Mouse (Mus musculus): ENCODE results near the gene Nat8f1. TPM values are rescaled to one million over a fixed set of nuclear protein-coding genes. Genes with fewer than 3 reads are reported as not detected.
"Not testable (repeated sequence)": the region's sequence is repeated elsewhere in the genome, so short reads cannot be mapped to it uniquely, and the experiment has no call there.

Nat8f1 gene
- polyA plus RNA-seq, 1 experiment from 2014 or later = 7.2 TPM

DNA sequence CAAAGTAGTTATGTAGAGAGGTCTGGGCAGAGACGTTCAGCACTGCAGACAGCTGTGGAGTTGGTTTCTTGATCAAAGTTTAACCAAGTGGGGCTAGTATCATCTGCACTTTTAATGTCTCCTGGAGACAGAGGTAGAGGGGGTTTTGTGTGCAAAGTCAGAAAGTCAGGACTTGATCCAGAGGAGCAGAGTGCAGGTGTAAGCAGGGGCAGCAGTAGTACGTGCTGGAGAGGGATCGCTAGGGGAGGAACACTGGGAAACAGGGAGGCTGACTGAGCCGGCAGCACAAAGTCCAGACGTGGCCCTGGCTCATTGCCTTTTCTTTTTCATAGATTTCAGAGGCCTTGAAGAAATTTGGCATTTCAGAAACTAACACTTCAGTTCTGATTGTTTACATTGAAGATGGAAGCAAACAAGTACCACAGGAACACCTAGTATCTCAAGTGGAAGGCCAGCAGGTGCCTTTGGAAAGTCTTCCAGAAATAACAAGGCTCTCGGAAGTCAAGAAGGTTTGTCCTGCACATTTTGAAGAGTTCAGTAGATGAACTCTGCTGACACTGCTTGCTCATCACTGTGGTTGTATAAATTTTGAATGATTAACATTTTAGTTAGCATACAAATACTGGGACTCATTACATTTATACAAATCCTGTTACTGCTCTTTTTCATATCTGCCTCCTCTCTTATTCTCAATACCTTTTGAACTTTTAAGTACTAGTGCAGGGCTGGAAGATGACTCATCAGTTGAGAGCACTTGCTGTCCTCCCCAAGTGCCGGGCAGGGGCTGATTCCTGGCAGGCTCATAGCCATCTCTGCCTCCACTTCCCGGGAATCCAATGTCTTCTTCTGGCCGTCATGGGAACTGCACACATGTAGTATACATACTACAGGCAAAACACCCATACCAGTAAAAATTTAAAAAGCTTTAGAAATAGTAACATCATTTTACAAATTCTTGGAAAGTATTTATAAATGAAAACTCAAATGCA lies 12.3 kb upstream of the Nat8f1 start:
- Histone ChIP-seq H3K36me3 (peaks cover 68% of the 10 kb centered on the region), H3K27ac (replicated peaks) (no peak overlapping the region), H3K9ac (no peak overlapping the region), H3K4me3 (replicated peaks) (no peak overlapping the region), H3K27me3 (no peaks in the 10 kb centered on the region), H3K9me3 (replicated peaks) (no peaks in the 10 kb centered on the region), H3K4me1 (no peaks in the 10 kb centered on the region), H3K4me2 (replicated peaks) (no peak overlapping the region)
- no peak for ATAC-seq (ENCODE audit: insufficient number of reproducible peaks, low FRiP score, low TSS enrichment, low read depth)
- 91% methylated on average over 9 of the region's 9 CpGs for WGBS

DNA sequence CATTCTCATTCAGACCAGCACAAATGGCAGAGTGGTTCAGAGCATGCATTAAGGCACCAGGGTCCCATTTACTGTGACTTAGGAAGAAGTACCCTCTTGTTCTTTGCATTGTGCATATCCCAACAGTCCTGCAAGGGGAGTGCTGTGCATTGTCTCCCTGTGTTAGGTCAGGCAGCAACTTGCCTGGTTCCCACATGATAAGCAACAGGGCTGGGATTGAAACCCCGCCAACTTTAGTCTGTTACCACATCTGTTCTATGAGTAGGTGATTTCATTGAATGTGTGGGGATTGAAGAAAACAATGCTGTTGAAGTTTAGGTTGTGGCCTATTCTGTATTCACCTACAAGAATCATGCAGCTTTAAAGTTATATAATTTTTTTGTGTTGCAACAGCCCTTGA lies 11.2 kb upstream of the Nat8f1 start:
- H3K36me3 ChIP-seq = peaks cover 76% of the 10 kb centered on the region
- ATAC-seq (ENCODE audit: insufficient number of reproducible peaks, low FRiP score, low TSS enrichment, low read depth) = no peak
- no peak overlapping the region for H3K9ac ChIP-seq
- H3K9me3 ChIP-seq (replicated peaks) = no peaks in the 10 kb centered on the region
- no peaks in the 10 kb centered on the region for H3K4me1 ChIP-seq
- no peak overlapping the region for H3K27ac ChIP-seq (replicated peaks)
- no peaks in the 10 kb centered on the region for H3K27me3 ChIP-seq
- H3K4me2 ChIP-seq (replicated peaks) = no peak overlapping the region
- 87% methylated on average over 1 of the region's 1 CpGs for WGBS
- no peak overlapping the region for H3K4me3 ChIP-seq (replicated peaks)

DNA sequence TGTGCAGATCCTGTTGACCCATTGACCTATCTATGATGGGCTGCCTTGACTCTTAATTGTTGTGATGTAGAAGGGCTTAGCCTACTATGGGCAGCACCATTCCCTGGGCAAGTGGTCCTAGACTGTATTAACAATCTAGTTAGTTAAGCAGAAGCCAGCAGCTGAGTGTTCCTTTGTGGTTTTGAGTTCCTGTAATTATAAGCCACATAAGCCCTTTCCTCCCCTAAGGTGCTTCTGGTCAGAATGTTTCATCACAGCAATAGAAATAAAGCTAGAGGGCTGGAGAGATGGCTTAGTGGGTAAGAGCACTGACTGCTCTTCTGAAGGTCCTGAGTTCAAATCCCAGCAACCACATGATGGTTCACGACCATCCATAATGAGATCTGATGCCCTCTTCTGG lies 8.2 kb upstream of the Nat8f1 start:
- H3K36me3 ChIP-seq = peaks cover 66% of the 10 kb centered on the region
- WGBS = 95% methylated on average over 1 of the region's 1 CpGs
- no peaks in the 10 kb centered on the region for H3K4me1 ChIP-seq

DNA sequence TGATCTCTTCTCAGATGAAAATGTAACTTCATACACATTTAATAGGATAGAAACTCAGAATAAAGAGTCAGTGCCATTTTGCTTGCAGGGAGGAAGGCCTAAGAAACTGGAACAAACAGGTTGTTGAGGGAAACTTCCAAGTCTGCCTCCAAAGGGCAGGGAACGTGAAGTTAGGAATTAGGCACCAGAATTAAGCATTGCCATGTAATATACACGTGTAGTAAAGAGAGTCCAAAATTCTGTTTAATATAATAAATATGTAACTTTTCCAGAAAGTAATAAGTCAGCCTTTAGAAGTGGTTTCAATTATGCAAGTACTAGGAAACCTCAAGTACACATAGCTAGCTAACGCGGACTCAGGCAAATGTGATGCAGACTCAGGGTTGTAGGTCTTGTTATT lies 3.9 kb upstream of the Nat8f1 start:
- peaks cover 29% of the 10 kb centered on the region; the same call in 1 of the 2 replicates for H3K36me3 ChIP-seq
- WGBS = 73% methylated on average over 4 of the region's 4 CpGs

More for the DNA sequence above, 8.2 kb upstream of the Nat8f1 start:
- Histone ChIP-seq H3K27ac (replicated peaks) (no peak overlapping the region), H3K9me3 (replicated peaks) (no peaks in the 10 kb centered on the region), H3K9ac (no peak overlapping the region), H3K4me2 (replicated peaks) (no peak overlapping the region), H3K4me3 (replicated peaks) (no peak overlapping the region), H3K27me3 (no peaks in the 10 kb centered on the region)
- ATAC-seq (ENCODE audit: insufficient number of reproducible peaks, low FRiP score, low TSS enrichment, low read depth) = no peak

DNA sequence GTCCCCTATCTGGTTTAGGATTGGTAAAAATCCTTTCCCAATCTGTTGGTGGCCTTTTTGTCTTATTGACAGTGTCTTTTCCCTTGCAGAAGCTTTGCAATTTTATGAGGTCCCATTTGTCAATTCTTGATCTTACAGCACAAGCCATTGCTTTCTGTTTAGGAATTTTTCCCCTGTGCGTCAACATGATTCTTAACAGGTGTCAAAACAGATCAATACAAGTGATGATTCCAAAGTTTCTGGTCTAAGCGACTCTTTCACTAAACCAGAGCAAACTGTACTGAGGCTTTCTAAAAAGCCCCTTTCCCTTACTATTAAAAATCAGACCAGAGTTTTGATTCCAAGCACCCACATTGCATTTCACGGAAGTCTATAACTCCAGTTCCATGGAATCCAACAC lies 2.9 kb upstream of the Nat8f1 start:
- ATAC-seq (ENCODE audit: insufficient number of reproducible peaks, low FRiP score, low TSS enrichment, low read depth); H3K4me3 ChIP-seq (replicated peaks); H3K27me3 ChIP-seq; H3K4me1 ChIP-seq; H3K9me3 ChIP-seq (replicated peaks); H3K27ac ChIP-seq (replicated peaks); H3K9ac ChIP-seq; H3K4me2 ChIP-seq (replicated peaks): not testable (repeated sequence)
- H3K36me3 ChIP-seq = peaks cover 24% of the 10 kb centered on the region; the same call in 1 of the 2 replicates
- WGBS = 90% methylated on average over 3 of the region's 3 CpGs

More for the DNA sequence above, 3.9 kb upstream of the Nat8f1 start:
- Histone ChIP-seq H3K27me3 (no peaks in the 10 kb centered on the region), H3K4me3 (replicated peaks) (no peak overlapping the region), H3K4me2 (replicated peaks) (no peak overlapping the region), H3K4me1 (peaks cover 5% of the 10 kb centered on the region), H3K9ac (no peak overlapping the region), H3K9me3 (replicated peaks) (no peaks in the 10 kb centered on the region), H3K27ac (replicated peaks) (no peak overlapping the region)
- ATAC-seq (ENCODE audit: insufficient number of reproducible peaks, low FRiP score, low TSS enrichment, low read depth) = no peak

- Histone ChIP-seq H3K27ac (replicated peaks) (no peak overlapping the region; the same call in 1 of the 2 replicates), H3K27me3 (no peaks in the 10 kb centered on the region), H3K4me3 (replicated peaks) (peak overlapping the region; percentile 57), H3K36me3 (peaks cover 12% of the 10 kb centered on the region; the same call in 1 of the 2 replicates), H3K4me1 (peaks cover 5% of the 10 kb centered on the region), H3K9ac (peak overlapping the region; percentile 59; the same call in 1 of the 2 replicates), H3K4me2 (replicated peaks) (peak overlapping the region; percentile 67), H3K9me3 (replicated peaks) (no peaks in the 10 kb centered on the region)
- ATAC-seq (ENCODE audit: insufficient number of reproducible peaks, low FRiP score, low TSS enrichment, low read depth) = no peak
- 79% methylated on average over 6 of the region's 6 CpGs for WGBS
Measured at GRCm38 (mm10) chr6:85916596-85916995, 1.1 kb upstream of the Nat8f1 start.

DNA sequence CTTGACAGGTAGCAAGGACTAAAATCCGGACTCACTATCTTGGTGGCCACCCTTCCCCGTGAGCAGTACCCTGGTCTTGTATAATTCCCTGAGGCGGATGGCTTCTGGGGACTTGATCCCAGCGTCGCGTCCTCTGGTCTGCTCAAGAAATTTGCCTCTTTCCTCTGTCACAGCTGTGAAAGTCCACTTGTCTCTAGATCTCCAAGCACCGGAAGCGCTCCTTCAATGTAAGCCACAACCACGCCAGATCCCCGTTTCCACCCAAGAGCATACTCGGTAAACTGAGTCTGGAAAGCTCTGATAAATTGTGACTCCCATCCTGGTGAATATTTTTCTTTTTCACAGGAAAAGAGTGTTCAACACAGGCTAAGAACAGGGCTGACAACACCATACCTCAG lies 347 bp downstream of the Nat8f1 start:
- 2% methylated on average over 11 of the region's 11 CpGs for WGBS
- peaks cover 5% of the 10 kb centered on the region for H3K4me1 ChIP-seq
- H3K9me3 ChIP-seq (replicated peaks) = no peaks in the 10 kb centered on the region
- H3K27me3 ChIP-seq = no peaks in the 10 kb centered on the region
- ATAC-seq (ENCODE audit: insufficient number of reproducible peaks, low FRiP score, low TSS enrichment, low read depth) = no peak
- H3K4me2 ChIP-seq (replicated peaks) = peak overlapping the region; percentile 67
- peak overlapping the region; percentile 57 for H3K4me3 ChIP-seq (replicated peaks)
- peak overlapping the region; percentile 59 for H3K9ac ChIP-seq
- H3K36me3 ChIP-seq = no peaks in the 10 kb centered on the region
- H3K27ac ChIP-seq (replicated peaks) = peak overlapping the region; percentile 92

DNA sequence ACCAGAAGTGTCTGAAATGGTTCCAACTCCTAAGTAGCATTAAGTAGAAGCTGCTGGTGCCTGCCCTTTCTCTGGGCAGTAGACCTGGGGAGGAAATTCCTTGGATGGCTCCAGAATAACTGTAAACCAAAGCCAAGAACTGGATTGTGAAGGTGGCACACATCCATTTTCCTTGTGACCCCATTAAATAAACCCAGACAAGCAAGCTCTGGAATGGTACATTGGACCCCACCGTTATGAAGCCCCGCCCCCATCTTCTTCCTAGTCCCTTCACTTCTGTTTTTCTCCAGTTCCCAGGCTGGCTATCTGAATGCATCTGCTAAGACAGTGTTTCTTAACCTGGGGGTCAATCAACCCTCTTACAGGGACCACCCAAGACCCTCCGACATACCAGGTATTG lies 3.9 kb downstream of the Nat8f1 start, which contains the start of gene Tprkb:
Gene Tprkb (plus strand): TSS at position 279 of the 400 bp plus-strand sequence.
- Histone ChIP-seq H3K9me3 (replicated peaks) (no peaks in the 10 kb centered on the region), H3K9ac (no peak within 1 kb of the TSS), H3K4me2 (replicated peaks) (no peak within 1 kb of the TSS), H3K36me3 (no peaks in the 10 kb centered on the region), H3K4me3 (replicated peaks) (no peak within 1 kb of the TSS), H3K27ac (replicated peaks) (no peak within 1 kb of the TSS), H3K4me1 (peaks cover 5% of the 10 kb centered on the region), H3K27me3 (no peaks in the 10 kb centered on the region)
- no peak for ATAC-seq (ENCODE audit: insufficient number of reproducible peaks, low FRiP score, low TSS enrichment, low read depth)
- WGBS = 75% methylated on average over 3 of the region's 3 CpGs

DNA sequence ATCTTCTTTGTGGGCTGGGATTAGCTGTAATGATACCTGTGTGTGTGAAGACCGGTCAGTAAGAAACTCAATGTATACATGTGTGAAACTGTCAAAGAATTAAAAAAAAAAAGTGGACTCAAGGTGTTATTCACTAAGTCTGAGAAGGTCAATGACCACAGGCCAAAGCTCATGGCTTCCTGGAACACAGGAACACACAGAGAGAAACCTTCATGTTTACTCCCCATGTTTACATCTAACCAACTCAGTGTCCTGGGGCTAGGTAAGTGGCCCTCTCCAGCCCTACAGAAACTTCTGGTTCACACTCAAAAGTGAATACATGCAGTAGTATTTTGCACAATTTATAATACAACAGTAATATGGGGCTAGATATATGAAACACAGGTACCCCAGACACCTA lies 5.8 kb downstream of the Nat8f1 start:
- ATAC-seq (ENCODE audit: insufficient number of reproducible peaks, low FRiP score, low TSS enrichment, low read depth) = no peak
- WGBS = 90% methylated on average over 1 of the region's 1 CpGs
- no peak overlapping the region for H3K4me3 ChIP-seq (replicated peaks)

GRCm38 (mm10) chr6:85908341-85908740 lies 7.1 kb downstream of the Nat8f1 start:
- Histone ChIP-seq H3K27me3 (no peaks in the 10 kb centered on the region), H3K36me3 (no peaks in the 10 kb centered on the region), H3K4me3 (replicated peaks) (no peak overlapping the region), H3K9ac (no peak overlapping the region), H3K27ac (replicated peaks) (no peak overlapping the region), H3K4me2 (replicated peaks) (no peak overlapping the region), H3K4me1 (no peaks in the 10 kb centered on the region), H3K9me3 (replicated peaks) (no peaks in the 10 kb centered on the region)
- WGBS = 65% methylated on average over 3 of the region's 3 CpGs
- ATAC-seq (ENCODE audit: insufficient number of reproducible peaks, low FRiP score, low TSS enrichment, low read depth) = no peak

More for the DNA sequence above, 5.8 kb downstream of the Nat8f1 start:
- Histone ChIP-seq H3K9ac (no peak overlapping the region), H3K36me3 (no peaks in the 10 kb centered on the region), H3K4me1 (no peaks in the 10 kb centered on the region; the same call in 1 of the 2 replicates), H3K9me3 (replicated peaks) (no peaks in the 10 kb centered on the region), H3K27me3 (no peaks in the 10 kb centered on the region), H3K27ac (replicated peaks) (no peak overlapping the region), H3K4me2 (replicated peaks) (no peak overlapping the region)

GRCm38 (mm10) chr6:85906911-85907351 lies 8.6 kb downstream of the Nat8f1 start:
- not testable (repeated sequence) for H3K4me2 ChIP-seq (replicated peaks); ATAC-seq (ENCODE audit: insufficient number of reproducible peaks, low FRiP score, low TSS enrichment, low read depth); H3K36me3 ChIP-seq; H3K27me3 ChIP-seq; H3K27ac ChIP-seq (replicated peaks); H3K9me3 ChIP-seq (replicated peaks); H3K4me3 ChIP-seq (replicated peaks); H3K9ac ChIP-seq; H3K4me1 ChIP-seq
- WGBS = 67% methylated on average over 2 of the region's 2 CpGs
